Mouse (Mus musculus) liver, adult (tissue): ENCODE data around the gene Slc39a3.

ENCODE experiments used
- GATA4 ChIP-seq: IDR thresholded peaks from 2 replicates; pipeline ENCODE4 v1.6.1; 2014; ENCODE audit warnings: mild to moderate bottlenecking, low read length; ENCODE audit not compliant: insufficient replicate concordance

The Slc39a3 gene

DNA sequence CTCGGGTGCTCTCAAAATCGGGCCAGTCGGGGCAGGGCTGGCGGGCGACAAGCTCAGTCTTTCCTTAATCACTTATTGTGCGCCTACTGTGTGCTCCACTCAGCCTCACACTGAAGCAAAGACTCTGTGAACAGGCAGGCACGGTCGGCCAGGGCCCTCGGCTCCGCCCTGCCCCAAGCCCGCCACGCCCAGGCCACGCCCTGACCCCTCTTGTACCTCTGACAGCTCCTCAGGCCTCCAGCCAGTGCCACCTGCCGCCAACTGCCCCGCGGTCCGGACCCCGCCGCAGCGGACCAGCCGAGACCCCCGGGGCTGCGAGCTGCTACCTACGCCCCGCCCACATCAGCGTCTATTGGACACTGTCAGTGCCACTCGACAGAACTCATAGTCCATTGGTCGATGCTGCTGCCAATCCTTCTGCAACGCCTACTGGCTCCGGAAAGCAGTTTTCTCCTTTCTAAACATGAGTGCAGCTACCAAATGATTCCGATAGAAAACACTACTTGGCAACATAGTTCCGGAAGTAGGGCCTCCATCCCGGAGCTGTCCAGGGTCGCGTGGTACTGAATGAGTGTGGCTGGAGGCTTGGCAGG is at the start of gene Slc39a3:
Slc39a3 (minus strand) TSS at position 439 of the 593 bp plus-strand sequence.
- TF ChIP-seq GATA4 = no peak; the same call in 1 of the 2 replicates

DNA sequence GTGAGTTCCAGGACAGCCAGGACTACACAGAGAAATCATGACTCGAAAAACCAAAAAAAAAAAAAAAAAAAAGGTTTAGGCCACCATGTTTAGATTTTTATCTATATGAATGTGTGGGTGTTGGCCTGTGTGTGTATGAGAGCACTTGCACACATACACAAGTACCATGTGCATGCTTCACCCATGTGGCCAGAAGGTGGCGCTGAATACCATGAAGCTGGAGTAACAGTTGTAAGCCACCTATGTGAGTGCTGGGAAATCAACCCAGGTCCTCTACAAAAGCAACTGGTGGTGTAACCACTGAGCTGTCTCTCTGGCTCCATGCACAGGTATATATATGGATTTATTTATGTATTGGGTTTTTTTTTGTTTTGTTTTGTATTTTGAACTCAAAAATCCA is 49.8 kb upstream of the Slc39a3 start:
- no peak for TF ChIP-seq GATA4

DNA sequence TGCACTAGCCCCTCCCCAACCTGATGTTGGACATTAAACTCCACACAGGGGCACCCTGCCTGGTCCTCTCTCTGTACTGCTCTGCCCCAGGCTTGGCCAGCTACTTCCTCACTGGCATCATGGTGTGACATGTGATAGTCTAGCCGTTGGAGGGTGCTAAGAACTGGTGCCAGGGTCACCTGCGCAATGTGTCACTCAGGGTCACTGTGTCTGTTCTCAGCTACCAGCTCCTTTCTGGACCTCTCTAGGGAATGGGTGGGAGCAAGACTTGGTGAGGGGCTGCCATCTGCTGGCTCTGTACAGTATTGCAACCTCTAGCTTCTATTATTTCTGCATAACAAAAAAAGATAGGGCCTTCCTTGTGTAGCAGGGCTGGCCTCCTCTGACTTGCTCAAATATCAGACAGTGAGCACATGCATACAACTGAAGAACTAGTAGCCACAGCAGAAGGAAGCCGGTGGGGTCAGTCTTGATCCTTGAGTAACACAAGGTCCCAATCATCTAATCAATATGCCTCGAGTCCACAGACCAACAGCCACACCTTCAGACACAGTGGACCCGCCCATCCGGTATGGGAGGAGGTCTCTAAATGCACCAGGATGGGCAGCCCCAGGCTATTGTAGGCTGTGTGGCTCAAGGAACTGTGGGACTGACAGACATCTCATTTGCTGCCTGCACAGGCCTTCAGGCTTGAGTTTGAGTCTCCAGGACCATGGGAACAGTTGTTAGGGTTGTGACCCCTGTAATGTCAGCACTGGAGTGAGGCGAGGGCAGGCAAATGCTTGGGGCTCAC is 45.1 kb upstream of the Slc39a3 start:
- TF ChIP-seq GATA4 = no peak

DNA sequence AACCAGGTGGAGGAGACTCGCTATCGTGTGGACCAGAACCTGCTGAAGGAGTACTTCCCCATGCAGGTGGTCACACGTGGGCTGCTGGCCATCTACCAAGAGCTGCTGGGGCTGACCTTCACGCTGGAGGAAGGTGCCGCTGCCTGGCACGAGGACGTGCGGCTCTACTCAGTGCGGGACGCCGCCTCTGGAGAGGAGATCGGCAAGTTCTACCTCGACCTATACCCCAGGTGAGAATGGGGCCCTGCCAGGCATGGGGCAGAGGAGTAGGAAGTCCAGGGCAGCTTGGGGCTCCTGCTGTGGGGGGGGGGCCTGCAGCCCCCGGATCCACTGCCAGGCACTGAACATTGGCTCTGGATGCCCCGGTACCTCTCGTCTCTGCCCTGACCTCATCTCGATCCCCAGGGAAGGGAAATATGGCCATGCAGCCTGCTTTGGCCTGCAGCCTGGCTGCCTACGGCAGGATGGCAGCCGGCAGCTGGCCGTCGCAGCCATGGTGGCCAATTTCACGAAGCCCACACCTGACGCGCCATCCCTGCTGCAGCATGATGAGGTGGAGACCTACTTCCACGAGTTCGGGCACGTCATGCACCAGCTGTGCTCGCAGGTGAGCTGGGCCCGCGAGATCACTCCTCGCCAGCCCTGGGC is 42.9 kb upstream of the Slc39a3 start:
- no peak for TF ChIP-seq GATA4

DNA sequence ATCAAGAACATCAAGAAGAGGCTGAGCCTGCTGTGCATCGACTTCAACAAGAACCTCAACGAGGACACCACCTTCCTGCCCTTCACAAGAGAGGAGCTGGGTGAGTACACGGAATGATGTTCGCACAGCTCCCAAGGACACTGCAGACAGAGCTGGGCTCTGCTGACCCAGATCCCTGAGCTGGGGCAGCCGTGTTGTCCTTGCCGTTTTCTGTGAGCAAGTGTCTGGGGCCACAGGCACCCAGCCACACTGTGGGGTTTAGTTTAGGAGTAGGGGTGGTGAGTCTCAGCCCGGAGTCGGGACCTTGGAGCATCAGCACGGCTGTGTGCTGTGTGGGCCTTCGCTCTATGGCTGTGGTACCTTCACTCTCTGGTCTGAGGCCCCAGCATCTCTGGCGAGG is 40.7 kb upstream of the Slc39a3 start:
- TF ChIP-seq GATA4 = no peak

DNA sequence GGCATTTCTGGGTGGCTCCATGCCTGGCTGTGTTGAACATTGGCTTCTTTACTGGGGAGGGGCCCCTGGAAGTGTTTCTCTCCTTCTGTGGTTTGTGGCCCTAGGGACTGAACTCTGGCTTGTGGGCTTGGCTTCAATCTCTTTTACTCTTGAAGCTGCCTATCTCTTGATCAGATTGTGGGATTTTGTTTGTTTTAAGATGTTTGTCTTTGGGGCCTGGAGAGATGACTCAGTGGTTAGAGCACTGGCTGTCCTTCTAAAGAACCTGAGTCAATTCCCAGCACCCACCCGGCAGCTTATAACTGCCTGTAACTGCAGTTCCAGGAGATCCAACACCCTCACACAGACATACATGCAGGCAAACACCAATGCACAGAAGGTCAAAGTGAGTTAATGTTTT is 39.1 kb upstream of the Slc39a3 start:
- no peak for TF ChIP-seq GATA4

DNA sequence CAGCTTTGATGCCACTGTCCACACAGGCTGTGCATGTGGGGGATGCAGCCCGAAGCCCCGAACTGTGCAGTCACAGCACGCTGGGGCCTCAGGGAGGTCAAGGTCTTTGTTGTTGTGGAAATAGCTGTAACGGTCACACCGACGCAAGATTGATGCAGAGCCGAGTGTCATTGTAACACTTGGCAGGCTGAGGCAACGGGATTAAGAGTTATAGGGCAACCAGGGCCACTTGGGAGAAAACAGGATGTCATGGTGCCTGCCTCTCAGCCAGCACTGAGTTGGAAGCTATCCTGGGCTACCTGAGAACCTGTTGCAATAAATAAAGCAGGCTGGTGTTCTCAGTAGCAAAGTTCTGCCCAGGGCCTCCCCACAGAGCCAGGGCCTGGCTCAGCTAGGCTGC is 38.5 kb upstream of the Slc39a3 start:
- no peak for TF ChIP-seq GATA4

DNA sequence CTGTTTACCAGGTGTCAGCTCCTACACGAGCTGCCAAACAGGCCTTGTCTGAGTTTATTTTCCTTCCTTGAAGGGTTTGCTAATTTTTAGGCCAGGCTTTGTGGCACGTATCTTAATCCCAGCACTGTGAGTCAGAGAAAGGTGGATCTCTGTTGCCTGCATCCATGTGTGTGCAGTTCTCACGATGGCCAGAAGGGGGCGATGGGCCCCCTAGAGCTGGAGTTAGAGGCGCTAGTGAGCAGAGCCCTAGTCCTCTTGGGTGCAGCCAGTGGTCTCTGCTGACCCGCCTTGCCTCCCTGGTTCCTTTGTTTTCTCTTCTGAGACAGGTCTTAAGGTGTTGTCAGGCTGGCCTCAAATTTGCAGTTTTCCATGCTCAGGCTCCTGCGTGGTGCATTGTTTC is 36.2 kb upstream of the Slc39a3 start:
- no peak for TF ChIP-seq GATA4

DNA sequence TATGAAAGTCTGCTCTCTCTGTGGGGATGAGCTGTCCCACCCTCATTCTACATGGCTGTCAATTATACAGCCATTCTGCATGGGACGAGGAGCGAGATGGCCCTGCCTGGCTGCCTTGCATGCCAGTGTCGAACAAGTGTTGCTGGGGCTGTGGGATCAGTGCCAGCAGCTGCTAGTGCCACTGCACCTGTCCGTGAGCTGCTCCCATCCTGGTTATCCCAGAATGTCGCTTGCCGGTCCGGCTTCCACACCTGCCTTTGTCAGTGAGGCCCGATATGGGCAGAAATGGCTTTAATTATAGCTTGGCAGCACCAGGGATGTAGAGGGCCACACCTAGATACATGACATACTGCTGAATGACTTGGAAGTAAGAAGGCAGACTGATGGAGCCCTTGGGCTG is 35.1 kb upstream of the Slc39a3 start:
- no peak for TF ChIP-seq GATA4

DNA sequence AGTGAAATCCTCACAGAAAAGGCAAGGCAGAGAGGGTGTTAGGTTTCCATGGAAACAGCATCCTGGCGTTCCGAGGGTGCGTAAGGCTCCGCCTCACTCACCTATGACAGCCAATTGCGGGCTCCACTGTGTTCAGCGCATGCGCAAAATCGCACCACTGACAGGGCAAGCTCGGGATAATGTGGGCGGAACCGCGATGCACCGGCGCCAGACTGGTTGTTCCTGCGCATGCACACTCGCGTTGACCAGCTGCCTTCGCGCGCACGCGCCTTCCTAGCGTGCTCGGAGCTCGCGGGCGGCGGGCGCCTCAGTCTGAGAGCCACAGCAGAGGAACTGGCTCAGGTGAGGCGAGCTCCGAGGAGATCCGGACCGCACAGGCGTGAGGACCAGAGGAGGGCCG is 32.6 kb upstream of the Slc39a3 start, which contains the start of gene Thop1:
Thop1 (plus strand) TSS at position 200 of the 400 bp plus-strand sequence.
- TF ChIP-seq GATA4 = no peak; the same call in 1 of the 2 replicates

DNA sequence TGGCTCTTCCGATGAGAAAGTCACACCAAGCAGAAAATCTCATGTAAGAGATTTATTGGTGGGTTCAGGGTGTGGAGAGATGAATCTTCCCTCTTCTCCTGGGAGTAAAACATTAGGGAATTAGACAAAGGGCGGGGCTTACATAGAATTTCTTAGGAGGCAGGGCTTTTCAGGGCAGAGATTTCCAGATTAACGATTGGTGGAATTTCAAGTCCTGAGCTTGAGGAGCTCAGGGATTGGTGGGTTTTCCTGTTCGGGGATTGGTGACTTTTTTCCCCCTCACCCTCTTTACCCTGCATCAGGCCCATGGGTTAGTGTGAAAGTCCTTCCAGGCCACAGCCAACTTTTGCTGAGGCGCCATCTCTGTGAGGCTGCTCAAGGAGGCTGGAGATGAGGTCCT is 31.5 kb upstream of the Slc39a3 start:
- TF ChIP-seq GATA4 = no peak

DNA sequence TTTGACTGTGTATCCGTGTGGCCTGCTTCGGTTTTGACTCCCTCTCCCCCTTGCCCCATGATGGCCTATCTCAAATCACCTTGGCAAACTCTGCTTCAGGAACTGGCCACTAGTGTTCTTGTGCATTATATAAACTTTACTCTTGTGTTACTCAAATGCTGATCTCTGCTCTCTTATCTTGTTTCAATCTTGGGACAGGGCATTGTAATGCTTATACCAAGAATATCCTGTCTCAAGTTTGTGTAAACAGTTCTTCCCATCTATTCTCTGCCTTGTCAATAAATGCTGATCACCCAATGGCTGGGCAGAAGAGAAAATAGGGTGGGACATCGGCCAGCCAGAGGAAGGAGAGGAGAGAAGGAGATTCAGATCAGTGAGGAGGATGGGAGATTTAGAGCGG is 25.5 kb upstream of the Slc39a3 start:
- no peak for TF ChIP-seq GATA4

DNA sequence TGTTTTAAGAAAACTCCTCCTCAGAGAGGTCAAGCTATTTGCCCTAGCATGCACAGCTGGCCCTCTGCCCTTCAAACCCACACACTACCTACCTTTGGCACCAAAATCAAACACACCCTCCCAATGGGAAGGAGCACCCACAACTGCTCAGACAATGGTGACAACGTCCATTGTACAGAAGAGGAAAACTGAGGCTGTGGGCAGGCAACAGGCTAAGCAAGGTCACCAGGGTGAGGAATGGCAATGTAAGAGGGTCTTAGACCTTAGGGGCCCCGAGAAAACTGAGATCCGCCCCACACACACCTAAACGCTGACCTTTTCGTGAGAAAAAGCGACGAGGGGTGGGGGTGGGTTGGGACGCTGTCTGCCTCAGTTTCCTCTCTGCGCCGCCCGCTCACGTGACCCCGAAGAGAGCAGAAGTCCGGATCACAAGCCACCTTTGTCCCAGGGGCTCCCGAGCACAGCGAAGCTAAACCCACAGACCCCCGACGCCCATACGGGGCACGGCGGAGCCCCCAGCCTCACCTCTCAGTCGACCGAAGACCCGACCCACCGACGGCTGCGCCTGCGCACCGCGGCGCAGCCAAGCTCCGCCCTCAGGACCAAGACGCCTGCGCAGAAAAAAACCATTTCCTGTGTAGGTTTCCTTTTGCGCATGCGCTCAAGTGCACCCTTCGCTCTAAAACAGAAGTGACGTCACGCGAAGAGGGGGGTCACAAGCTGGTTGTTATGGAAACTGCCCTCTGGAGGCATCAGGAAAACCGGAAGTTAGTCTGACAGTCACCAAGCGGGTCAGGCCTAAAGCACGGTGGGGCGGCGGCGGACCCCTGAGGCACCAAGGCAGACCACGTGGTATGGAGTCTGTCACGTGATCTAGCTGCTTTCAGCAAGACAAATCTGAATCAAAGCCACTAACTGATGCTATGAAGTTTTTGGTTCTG is 22.6 kb upstream of the Slc39a3 start, which contains the start of gene Sgta:
Sgta (minus strand) TSS at position 579 of the 941 bp plus-strand sequence.
- TF ChIP-seq GATA4 = no peak; the same call in 1 of the 2 replicates

DNA sequence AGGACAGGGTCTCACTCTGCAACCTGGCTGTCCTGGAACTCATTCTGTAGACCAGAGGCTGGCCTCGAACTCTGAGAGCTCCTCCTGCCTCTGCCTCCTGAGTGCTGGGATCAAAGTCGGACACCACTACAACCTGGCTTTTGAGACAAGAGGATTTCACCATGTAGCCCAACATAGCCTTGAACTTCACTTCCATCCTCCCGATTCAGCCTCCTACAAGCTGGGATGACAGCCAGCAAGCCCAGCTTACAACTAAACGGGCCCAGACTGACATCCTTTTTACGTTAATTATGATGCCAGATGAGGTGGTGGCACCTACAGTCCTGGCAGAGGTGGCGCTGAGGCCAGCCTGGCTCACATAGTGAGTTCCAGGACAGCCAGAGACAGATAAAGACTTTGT is 21.7 kb upstream of the Slc39a3 start:
- no peak for TF ChIP-seq GATA4
